Mouse (Mus musculus): Measurements from ENCODE around the gene Proser1.

Proser1 gene

DNA sequence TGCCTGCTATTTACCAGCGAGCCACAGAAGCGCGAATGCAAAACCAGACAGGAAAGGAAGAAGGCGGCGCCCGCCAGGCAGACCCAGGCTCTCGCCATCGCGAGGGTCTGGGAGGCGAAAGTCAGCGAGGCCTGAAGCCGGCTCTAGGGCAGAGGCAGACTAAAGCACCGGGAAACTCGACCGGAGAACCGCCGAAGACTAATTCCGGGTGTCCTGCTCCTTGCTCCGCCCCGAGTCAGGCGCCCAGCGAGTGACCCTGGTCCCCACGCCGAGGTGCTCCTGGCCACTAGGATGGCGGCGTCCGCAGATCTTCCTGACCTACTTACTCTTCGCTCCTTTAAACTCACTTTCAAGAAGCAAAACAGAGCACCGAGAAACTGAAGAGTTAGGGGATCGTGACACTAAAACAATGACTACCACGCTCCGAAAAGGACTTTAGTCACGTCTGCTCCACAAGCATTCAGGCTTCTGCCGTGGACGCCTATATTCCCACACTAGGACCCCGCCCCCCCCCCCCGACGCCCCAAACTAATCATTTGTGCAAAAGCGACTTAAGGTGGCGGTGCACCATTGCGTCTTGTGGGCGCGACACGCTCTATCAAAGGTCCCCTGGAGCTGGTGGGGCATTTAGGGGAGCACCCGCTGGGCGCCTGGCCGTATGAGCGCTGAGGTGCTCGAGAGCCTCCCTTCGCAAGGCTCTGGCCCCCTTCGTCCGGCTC is at the start of gene Proser1, which contains the start of gene Nhlrc3:
Gene Proser1 (plus strand): TSS at position 621 of the 719 bp plus-strand sequence.
Gene Nhlrc3 (minus strand): TSS at position 287 of the 719 bp plus-strand sequence.
- peak; percentile 95 for ATAC-seq (ENCODE audit: low TSS enrichment)

DNA sequence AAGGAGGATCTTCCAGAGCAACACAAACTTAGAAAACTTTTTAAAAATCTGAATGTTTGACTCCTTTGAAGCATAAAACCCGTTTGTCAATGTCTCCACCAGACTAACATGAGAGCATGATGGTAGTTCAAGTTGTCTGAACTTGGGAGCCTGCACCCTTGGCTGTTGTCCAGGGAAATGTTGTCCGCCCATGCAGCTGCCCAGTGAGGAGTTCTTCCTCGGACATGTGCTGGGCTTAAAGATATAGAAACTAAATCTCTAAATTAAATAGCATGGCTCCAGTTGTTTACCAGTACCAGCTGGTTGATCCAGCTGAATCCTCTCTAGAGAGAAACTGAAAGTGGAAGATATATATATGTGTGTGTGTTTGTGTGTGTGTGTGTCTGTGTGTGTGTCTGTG is 49.5 kb upstream of the Proser1 start:
- no peak for ATAC-seq (ENCODE audit: low TSS enrichment)

DNA sequence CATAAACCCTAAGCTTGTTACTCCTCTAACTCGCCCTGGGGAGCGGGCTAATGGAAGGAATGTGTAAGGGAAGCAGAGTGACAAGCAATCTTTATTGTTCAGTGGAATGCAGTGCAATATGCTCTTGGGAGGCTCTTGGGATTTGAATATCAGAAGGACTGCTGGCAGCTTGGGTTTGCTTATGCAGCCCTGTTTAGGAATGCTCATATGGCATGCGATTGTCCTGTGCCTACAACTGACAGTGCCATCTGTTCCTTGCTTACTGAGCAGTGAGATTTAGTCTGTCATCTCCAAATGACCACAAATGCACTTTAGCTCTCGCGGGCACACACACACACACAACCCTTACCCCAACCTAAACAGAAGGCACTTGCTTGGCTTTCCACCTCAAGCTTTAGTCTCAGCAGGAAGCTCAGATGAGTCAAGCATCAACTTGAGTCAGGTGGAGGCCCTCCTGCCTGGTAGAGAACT is 47.4 kb upstream of the Proser1 start:
- ATAC-seq (ENCODE audit: low TSS enrichment), result peak; percentile 80

DNA sequence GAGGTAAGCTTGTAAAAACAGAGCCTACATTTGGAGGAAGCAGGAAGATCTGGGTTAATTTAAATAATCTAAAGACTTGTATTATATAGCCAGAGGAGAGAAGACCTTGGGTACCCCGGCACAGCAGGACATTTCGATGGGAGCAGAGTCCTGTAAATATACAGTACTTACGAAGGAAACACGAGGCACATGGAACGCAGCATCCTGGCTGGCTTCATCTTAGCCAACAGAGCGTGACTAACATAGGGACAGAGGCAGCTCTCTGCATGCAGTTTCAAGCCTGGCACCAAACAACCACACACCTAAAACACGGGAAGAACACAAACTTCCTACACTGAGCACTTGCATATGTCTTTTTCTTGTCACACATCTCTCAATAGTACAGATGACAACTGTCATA is 45.8 kb upstream of the Proser1 start:
- ATAC-seq (ENCODE audit: low TSS enrichment), result no peak

DNA sequence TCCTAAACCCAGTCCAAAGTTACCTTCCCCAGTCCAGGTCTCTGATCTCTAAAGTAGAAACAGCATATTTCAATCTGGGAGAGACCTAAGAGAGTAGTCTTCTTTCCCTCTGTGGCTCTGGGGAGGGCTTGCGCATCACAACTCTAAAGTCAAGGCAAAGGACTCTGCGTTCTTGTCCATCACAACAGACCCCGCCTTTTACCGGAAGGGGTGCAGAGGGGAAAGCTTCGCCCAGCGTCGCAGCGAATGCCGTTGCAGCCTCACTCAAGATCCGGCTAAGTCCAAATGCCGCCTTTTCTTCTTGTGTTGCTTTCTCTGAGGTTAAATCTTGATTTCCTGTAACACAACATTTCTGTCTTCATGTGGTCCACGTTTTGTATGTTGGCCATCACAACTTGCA is 41.8 kb upstream of the Proser1 start:
- no peak for ATAC-seq (ENCODE audit: low TSS enrichment)

DNA sequence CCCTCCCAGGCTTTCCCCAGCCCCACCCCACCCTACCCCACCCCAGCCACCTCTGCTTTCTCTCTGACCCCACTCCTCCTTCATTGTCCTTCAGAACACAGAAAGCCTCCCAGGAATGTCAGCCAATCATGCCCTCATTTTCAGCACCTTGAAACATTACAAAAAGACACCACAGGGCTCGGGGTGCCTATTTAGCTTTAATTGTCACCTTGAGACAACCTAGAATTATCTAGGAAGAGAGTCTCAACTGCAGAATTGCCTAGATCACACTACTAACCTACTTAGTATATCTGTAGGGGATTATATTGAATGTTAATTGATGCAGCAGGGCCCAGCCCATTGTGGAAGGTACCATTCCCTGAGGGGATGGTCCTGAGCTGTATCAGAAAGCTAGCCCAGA is 40.8 kb upstream of the Proser1 start:
- ATAC-seq (ENCODE audit: low TSS enrichment), result no peak

DNA sequence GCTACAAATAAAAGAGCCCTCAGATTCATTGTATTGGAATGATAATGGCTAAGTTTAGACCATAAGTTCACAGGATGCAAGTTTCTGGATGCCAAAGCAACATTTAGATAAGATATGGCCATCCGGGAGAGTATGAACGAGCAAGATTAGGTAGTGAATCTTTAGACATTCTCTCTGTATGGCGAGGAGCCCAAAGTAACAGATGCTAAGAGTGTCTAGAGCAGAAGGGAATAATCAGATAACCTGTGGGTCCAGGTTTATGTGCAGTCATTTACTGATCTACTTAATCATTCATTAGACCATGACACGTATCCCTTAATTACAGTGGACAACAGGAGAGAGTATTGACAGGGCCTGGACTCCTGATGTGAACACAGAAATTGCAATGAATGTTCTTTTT is 39.9 kb upstream of the Proser1 start:
- ATAC-seq (ENCODE audit: low TSS enrichment), result no peak

DNA sequence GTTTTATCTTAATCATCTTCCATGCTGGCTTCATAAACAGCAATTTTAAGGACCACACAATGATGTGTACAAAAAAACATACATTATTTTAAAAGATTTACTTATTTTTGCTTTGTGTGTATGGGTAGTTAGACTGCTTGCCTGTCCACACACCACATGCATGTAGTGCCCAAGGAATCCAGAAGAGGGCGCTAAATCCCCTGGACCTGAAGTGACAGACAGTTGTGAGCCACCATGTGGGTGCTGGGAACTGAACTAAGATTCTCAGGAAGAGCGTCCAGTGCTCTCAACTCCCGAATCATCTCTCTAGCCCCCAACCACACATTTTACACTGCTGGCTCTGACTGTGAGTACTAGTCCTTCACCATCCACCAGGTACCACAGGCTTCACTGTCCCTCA is 28.9 kb upstream of the Proser1 start:
- ATAC-seq (ENCODE audit: low TSS enrichment), result no peak

DNA sequence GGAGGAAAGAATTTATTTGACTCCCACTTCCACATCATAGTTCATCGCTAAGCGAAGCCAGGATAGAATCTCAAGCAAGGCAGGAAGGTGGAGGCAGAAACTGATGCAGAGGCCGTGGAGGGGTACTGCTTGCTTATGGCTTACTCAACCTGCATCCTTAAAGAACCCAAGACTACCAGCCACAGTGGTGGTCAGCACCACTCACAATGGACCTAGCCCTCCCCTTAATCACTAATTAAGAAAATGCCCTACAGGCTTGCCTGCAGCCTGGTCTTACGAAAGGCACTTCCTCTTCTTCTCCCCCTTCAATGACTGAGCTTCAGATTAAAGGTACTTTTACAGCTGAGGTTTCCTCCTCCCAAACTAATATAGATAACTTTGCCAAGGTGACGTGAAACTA is 26.9 kb upstream of the Proser1 start:
- ATAC-seq (ENCODE audit: low TSS enrichment), result no peak

DNA sequence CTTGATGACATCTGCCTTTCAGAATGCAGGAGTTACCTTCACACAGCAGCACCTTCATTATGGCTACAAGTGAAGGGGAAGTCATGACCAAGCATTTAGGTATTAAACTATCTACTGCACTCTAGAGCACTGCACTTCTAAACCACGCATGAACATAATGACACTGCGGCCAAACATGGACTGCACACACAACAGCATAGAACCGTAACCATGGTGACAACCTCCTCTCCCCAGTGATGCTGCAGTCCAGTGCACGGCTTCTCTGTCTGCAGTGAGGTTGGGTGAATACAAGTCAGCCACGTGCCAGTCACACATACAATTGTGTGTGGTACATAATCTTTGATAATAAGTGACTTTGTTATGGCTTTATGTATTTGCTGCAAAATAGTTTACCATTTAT is 17.9 kb upstream of the Proser1 start:
- ATAC-seq (ENCODE audit: low TSS enrichment), result no peak

DNA sequence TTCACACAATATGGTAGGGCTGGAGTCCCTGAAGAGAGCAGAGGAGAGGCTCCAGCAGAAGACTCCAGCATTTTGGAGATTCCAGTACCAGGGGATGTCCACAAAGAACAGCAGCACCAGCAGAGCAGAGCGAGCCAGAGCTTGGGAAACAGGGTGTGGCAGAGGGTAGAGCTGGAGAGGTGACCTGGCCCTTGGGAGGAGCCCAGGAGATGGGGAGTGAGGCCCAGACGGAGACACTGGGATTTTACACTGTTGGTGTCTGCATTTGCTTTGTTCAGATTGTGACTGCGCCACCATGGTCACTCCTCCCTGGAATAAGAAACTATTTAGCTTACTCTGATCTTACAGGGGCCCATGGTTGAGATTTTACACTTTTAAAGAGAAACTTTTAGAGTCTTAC is 16.7 kb upstream of the Proser1 start:
- ATAC-seq (ENCODE audit: low TSS enrichment), result no peak

DNA sequence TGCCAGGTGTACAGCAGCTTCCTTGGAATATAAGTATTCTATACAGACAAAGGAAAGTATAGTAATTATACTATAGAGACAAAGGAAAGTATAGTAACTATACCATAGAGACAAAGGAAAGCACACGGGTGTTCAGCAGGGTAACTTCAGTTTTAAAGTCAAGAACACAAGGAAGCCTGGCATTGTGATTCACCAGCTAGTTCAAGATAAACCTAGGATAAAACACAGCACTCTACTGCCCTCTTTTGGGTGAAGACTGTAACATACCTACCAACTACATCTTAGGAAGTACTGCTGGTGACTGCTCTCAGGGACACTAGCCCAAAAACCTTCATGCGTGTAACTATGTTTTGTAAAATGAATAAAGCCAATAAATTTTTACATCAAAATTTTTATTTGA is 15.3 kb upstream of the Proser1 start:
- ATAC-seq (ENCODE audit: low TSS enrichment), result peak; percentile 93

DNA sequence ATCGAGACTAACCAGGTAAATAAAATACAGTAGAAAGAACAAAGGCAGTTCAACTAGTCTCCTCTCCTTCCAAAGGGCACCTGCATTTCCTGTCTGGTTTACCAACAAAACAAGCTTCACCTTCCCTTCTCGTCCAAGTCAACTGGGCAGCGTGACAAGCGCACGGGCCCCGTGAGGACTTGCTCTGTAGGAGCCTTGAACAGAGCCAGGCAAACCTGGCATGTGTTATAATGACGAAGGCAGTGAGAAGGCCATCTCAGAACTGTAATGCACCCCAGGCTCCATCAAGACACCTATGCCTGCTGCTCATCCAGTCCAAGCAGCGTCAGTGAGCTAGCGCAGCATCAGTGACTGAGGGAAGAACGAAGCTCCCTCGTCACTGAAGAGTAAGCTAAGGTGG is 12.8 kb upstream of the Proser1 start:
- no peak for ATAC-seq (ENCODE audit: low TSS enrichment)

DNA sequence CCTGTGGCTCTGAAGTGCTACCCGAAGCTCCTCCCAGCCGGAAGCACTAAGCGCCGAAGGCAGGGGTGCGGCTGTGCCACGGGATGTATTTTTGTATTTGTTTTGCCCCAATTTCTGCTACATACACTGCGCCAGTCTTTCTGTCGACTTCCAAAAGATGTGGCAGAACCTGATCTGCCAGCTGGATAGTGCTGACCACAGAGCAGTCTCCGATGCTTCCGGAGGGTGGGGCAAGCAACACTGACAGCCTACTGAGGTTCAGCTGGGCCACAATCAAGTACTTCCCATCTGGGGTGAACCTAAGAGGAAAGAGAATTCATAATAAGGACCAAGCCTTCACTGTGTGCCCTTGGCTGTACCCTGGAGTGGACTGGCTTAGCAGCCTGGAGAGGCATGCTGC is 11.1 kb upstream of the Proser1 start:
- no peak for ATAC-seq (ENCODE audit: low TSS enrichment)

DNA sequence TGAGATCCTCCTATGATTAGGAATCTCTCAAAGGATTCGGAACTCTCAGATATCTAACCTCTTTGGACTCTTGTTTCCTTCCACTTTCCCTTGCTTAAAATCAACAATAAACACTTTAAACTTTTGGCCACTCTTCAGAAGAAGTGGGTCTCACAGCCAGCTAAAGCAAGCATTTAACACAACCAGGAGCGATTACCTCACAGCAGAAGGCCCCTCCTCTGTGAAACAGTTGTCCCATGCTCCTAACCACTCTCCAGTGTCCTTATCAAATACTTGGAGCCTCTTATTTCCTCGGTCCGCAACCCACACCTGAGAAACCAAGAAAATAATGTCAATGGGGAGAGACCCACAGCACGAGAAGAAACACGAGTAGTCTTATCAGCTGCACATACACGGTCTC is 10.1 kb upstream of the Proser1 start:
- ATAC-seq (ENCODE audit: low TSS enrichment), result no peak

DNA sequence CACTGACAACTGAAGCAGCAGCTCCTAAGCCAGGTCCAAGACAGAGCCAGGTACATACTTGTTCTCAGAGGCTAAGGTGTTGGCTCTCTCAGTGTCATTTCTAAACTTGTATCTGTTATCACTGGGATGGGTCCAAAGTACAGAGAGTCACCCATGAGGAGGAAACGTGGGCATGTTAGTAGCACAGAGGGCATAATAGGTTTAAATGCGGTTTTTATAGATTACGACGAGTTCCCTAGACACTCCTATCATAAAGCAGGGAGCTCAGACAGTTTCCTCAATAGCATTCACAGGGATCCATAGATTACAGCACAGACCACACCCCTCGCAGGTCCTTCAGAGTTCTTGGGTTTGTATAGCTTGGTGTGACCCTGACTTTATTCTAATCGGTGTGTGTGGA is 9.5 kb upstream of the Proser1 start:
- no peak for ATAC-seq (ENCODE audit: low TSS enrichment)

DNA sequence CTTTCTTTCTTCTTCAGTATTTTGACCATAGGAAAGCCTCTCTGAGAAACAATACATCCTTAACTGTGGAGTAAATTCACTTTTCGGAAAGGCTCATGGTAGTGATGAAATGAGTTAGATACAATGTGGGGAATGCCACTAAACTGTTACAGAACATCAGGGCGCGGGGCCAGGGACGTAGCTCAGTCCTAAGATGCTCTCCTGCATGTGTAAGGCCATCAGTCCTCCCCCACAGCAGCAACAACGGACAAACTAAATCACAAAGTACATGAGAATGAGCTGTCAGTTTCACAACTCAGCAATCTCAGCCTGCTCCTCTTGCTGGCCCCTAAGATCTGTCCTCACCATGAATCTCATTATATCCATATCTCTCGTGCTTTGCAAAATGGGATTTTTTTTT is 8.9 kb upstream of the Proser1 start:
- no peak for ATAC-seq (ENCODE audit: low TSS enrichment)

DNA sequence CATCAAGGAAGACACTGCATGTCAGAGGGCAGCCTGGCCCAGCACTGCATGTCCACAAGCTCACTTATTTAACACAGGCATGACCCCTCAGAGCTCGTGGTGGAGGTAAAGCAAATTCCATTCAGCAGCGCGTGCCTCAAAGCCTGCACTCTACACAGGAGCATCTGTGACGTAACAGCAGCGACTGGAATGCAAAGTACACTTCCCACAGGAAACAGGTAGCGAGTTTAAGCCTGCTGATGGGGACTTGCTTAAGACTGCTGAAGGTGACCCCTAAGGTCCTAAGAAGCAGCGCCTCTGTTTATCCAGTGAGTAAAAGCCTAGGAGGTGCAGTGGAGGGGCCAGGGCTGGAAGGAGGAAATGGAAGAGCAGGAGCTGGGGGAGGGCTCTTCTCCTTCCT is 8.5 kb upstream of the Proser1 start:
- no peak for ATAC-seq (ENCODE audit: low TSS enrichment)

DNA sequence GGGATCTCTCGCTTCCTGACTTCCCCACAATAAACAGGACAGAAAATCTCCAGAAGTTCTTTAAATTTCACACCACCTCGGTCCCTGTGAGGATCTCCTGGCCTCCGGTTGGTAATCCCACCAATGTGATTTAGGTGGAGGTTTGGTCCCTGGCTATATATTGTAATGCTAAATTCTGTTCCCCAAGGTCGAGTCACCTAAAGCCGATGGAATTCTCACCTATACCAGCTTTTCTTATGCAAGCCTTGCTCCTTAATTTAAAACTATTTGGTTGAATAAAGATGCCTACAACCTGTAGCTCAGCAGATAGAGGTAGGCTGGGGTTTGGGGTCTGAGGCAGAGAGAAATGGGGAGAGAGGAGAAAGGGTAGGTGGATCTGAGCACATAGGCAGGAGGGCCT is 5.7 kb upstream of the Proser1 start:
- no peak for ATAC-seq (ENCODE audit: low TSS enrichment)

DNA sequence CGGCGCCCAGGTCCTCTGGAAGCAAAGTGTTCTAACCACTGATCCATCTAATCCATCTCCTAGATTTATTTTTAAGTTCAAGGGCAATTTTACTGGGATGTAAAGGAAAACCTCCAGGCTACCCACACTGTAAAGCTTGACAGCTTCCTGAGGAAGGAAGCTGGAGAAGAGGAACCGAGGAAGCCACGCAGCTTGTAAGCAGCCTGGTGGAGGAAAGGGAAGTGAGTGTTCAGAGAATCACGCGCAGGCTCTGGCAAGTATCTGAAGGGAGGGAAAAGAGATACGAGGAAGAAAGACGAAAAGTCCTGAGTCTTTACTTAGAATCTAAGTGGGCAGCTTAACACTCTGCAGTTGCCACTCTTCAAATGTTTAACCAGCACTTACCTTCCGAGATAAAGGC is 3.4 kb upstream of the Proser1 start:
- ATAC-seq (ENCODE audit: low TSS enrichment), result no peak

DNA sequence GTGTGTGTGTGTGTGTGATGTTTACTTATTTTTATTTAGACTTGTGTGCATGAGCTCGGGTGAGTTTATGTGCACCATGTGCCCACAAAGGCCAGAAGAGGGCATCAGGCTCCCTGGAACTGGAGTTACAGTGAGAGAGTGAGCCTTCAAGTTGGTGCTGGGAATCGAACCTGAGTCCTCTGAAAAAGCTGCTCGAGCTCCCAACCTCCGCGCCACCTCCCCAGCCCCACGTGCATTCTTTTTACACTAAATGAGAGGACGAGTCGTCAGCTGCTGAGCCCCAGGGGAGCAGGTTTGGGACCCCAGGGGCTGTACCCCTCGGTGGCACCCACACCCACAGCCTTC is 793 bp upstream of the Proser1 start:
- no peak for ATAC-seq (ENCODE audit: low TSS enrichment)

DNA sequence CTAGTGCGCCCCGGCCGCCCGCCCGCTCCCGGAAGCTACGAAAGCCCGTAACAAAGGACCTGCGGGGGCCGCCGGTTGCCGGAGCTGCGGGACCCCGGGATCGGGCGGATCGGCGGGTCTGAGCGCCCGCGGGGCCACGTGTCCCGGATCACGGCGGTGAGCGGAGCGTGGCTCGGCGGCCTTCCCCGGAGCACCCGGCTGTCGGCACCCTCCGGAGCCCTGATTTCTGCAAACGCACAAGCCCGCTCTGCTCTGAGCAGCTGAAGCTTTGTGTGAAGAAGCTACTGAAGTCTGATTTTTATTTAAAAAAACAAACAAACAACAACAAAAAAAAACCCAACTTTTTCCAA is 274 bp downstream of the Proser1 start:
- no peak; the same call in 1 of the 2 replicates for ATAC-seq (ENCODE audit: low TSS enrichment)

DNA sequence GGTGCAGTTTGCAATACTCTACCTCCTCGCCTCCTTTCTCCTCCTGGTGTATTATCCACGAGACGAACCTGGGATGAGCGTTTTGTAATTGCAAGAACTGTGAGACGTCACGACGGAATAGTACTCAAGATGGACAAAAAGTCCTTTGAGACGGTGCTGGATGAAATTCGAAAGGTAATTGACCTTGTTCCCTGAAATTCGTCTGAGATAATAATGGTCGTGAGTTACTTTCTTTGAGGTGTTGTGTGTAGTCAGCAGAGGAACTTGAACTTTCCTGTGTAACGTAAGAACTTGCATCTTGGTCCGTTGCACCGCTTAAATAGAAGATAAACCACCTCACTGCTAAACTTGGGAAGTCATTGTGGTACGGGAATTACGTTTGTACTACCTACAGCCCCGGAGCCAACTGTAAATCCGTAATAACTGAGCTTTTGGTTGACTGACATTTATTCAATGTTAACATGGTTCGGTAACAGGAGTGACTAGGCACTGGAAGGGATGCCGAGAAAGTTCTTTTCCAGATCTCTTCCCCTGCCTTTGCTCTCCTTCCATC is 756 bp downstream of the Proser1 start:
- peak; percentile 9; the same call in 1 of the 2 replicates for ATAC-seq (ENCODE audit: low TSS enrichment)

DNA sequence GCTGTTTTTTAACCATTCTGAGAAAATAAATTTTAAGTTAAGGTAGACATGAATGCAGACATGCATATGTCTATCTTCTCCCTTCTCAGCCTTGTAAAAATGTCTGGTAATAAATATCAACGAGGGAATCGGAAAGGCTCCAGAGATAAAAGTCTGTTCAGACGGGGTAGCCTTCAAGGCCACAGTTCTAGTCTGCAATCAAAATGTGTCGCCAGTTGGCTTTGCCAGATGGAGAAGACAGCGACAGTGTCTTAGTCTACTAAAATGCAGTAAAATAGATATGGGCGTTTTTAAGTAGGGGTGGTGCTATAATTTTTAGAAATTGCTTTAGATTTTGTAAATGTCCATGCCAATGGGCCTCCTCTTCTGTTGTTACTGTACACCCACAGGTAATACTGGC is 1.9 kb downstream of the Proser1 start:
- ATAC-seq (ENCODE audit: low TSS enrichment), result no peak

All from frontal cortex, adult (tissue).